Mouse (Mus musculus) lung, postnatal 0 days (tissue): ENCODE results near the gene Asic4. TPM values are rescaled to one million over a fixed set of nuclear protein-coding genes. Genes with fewer than 3 reads are reported as not detected.

Source experiments
- ATAC-seq: fragments of 200-750 bp; cut with Nextera tagmentation; 2 replicates; pipeline ENCODE4 v1.8.0; 2017; ENCODE audit warnings: moderate library complexity
- DNase-seq: peaks from one replicate; pipeline ENCODE4 v3.0.0-alpha.2; 2016; ENCODE audit warnings: low spot score
- H3K27ac ChIP-seq: fragments of 300-500 bp; sonication (generic); 2 replicates; pipeline ENCODE4 v1.5.1; 2014; ENCODE audit warnings: antibody characterized with exemption, mild to moderate bottlenecking, low read length, mixed read lengths
- H3K27me3 ChIP-seq: fragments of 300-500 bp; sonication (generic); replicated peaks from 2 replicates; pipeline ENCODE4 v1.6.1; 2014; ENCODE audit warnings: low read length, mixed read lengths; ENCODE audit not compliant: insufficient read depth
- H3K36me3 ChIP-seq: fragments of 300-500 bp; sonication (generic); 2 replicates; pipeline ENCODE4 v1.6.1; 2014; ENCODE audit warnings: low read length, mixed read lengths; ENCODE audit not compliant: insufficient read depth
- H3K4me1 ChIP-seq: fragments of 300-500 bp; sonication (generic); 2 replicates; pipeline ENCODE4 v1.6.1; 2014; ENCODE audit warnings: antibody characterized with exemption, low read depth, low read length, mixed read lengths; ENCODE audit not compliant: insufficient read depth
- H3K4me2 ChIP-seq: fragments of 300-500 bp; sonication (generic); replicated peaks from 2 replicates; pipeline ENCODE4 v1.6.1; 2014; ENCODE audit warnings: low read depth, mild to moderate bottlenecking, low read length, moderate library complexity, mixed read lengths
- H3K4me3 ChIP-seq: fragments of 300-500 bp; sonication (generic); 2 replicates; pipeline ENCODE4 v1.5.1; 2014; ENCODE audit warnings: low read depth, low read length
- H3K9ac ChIP-seq: fragments of 300-500 bp; sonication (generic); replicated peaks from 2 replicates; pipeline ENCODE4 v1.6.1; 2014; ENCODE audit warnings: low read depth, mild to moderate bottlenecking
- H3K9me3 ChIP-seq: fragments of 300-500 bp; sonication (generic); 2 replicates; pipeline ENCODE4 v1.6.1; 2016; ENCODE audit warnings: low read length, mixed read lengths
- CTCF ChIP-seq: IDR thresholded peaks from 2 replicates; pipeline ENCODE4 v1.5.1; 2016; ENCODE audit warnings: antibody characterized with exemption, mild to moderate bottlenecking
- EP300 ChIP-seq: IDR thresholded peaks from 2 replicates; pipeline ENCODE4 v1.6.1; 2016; ENCODE audit warnings: antibody characterized with exemption, mild to moderate bottlenecking, control low read depth
- WGBS: fragments of 180-500 bp; shearing (Covaris S2); extraction: QIAGEN DNeasy Blood & Tissue Kit; methylation state at CpG from one replicate; pipeline ENCODE4 v1.1.7; 2014; 5-methylcytosine and 5-hydroxymethylcytosine counted together
- polyA plus RNA-seq: library from polyadenylated mRNA; unstranded; fragments of >200 nt; fragmentation: Nextera tagmentation; extraction: Ambion mirVana; gene quantifications from 2 replicates; pipeline ENCODE4 v1.2.1, GENCODE M21; 2015

Gene Asic4
- not detected in 2 replicates for polyA plus RNA-seq

DNA sequence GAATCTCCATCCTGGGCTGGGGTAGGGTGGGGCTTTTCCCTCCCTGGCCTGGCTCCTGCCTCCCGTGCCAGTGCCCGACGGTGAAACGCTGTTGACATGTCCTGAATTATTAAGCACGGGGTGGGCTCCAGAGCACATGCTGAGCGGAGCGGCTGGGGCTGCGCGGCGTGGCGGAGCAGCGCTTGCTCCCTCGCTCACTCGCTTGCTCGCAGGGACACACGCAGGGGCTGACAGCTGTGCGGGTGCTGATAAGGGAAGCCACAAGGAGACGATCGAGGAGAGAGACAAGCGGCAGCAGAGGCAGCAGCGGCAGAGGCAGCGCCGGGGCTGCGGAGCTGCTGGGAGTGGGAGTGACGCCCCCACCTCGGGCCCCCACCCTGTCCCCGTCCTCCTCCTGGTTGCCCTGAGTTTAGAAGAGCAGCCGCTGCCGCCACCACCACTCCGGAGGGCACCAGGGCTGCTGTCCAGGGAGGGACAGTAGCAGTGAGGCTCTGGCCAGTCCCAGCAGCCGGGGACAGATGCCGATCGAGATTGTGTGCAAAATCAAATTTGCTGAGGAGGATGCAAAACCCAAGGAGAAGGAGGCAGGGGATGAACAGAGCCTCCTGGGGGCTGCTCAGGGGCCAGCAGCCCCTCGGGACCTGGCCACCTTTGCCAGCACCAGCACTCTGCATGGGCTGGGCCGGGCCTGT is at the start of gene Asic4:
Gene Asic4, plus strand, starts transcription at position 123 of the 692 bp plus-strand sequence.
- Histone ChIP-seq H3K4me3 (0 out of 2 replicates have a peak within 1 kb of the TSS, but pooled peaks have one; percentile 3), H3K27me3 (peaks cover 57% of the 10 kb centered on the region), H3K27ac (no peak within 1 kb of the TSS), H3K9me3 (no peaks in the 10 kb centered on the region), H3K9ac (no peak within 1 kb of the TSS), H3K36me3 (no peaks in the 10 kb centered on the region), H3K4me2 (peak within 1 kb of the TSS; percentile 43), H3K4me1 (peaks cover 9% of the 10 kb centered on the region; the same call in 1 of the 2 replicates)
- 2% methylated on average over 34 of the region's 35 CpGs for WGBS
- no peak for ATAC-seq
- TF ChIP-seq CTCF (no peak), EP300 (no peak)
- DNase-seq, result no peak

DNA sequence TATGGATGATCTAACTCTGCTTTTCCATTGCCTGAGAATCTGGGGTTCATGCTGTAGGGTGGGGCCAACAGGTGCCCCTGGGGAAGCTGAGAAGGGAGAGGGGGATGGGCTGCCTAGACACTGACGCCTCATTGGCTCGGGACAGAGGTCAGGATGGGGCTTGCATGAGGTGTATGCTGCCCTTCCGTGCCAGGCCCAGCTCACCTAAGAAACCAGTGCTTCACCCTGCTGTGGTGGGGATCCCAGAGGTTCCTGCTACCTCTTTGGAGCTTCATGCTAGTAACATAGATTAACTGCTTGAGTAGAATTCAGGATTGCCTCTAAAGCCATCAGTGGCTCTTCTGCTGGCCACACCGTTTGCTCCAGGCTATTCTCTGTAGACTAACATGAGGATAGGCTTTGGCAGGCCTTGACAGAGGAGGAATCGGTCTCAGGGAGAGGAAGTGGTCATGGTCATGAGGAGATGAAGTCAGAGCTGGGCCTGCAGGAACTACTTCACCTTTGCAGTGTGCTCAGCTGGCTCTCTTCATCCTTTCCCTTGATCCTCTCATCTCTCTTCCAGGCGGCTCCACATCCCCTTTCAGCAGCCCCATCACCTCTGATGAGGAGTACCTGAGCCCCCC is 49.6 kb upstream of the Asic4 start:
- no peak for ATAC-seq
- Histone ChIP-seq H3K4me1 (peaks cover 9% of the 10 kb centered on the region), H3K9ac (no peak overlapping the region), H3K9me3 (no peaks in the 10 kb centered on the region), H3K27ac (no peak overlapping the region; the same call in 1 of the 2 replicates), H3K36me3 (peaks cover 2% of the 10 kb centered on the region; the same call in 1 of the 2 replicates), H3K4me2 (peak overlapping the region; percentile 44), H3K27me3 (no peaks in the 10 kb centered on the region), H3K4me3 (no peak overlapping the region)
- WGBS, result 29% methylated on average over 6 of the region's 6 CpGs
- TF ChIP-seq CTCF, result no peak
- no peak for TF ChIP-seq EP300
- no peak for DNase-seq

DNA sequence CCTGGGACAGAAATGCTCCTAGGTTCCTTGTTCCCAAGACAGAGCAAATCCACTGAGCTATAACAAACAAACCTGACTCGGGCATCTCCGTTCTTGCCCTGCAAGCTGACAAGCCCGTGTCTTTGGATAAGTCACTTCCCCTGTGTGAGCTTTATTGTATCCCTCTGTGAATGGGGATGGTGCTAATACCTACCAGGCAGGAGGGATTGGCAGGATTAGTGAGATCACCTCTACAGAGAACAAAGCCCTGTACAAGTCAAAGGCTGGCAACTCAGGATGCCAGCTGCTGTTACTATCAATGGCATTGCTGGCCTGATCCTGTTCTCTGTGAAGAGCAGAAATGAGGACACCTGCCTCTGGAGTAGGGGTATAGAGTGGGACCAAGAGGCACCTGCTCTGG is 44.7 kb upstream of the Asic4 start:
- peaks cover 2% of the 10 kb centered on the region; the same call in 1 of the 2 replicates for H3K36me3 ChIP-seq
- H3K4me2 ChIP-seq, result no peak overlapping the region
- ATAC-seq (no peak), DNase-seq (no peak)
- no peaks in the 10 kb centered on the region for H3K9me3 ChIP-seq
- no peaks in the 10 kb centered on the region for H3K27me3 ChIP-seq
- TF ChIP-seq CTCF (no peak), EP300 (no peak)
- 82% methylated on average over 3 of the region's 3 CpGs for WGBS
- no peak overlapping the region for H3K4me3 ChIP-seq
- no peaks in the 10 kb centered on the region for H3K4me1 ChIP-seq
- no peak overlapping the region for H3K9ac ChIP-seq
- H3K27ac ChIP-seq, result no peak overlapping the region

DNA sequence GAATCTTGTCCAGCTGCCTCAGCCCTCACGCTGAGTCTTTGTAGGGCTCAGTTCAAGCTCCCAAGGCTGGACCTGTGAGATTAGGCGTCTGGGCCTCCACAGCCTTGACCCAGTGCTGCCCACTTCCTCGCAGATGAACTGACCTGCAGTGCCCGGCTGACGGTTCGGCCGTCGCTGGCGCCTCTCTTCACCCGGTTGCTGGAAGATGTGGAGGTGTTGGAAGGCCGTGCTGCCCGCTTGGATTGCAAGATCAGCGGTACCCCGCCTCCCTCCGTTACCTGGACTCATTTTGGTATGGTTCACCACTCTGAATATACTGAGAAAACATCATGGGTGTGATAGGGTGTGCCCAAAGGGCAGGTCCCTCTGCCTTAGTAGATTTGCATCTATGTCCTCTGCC is 44.1 kb upstream of the Asic4 start:
- Histone ChIP-seq H3K4me3 (no peak overlapping the region), H3K9ac (no peak overlapping the region), H3K27me3 (no peaks in the 10 kb centered on the region), H3K9me3 (no peaks in the 10 kb centered on the region), H3K36me3 (peaks cover 2% of the 10 kb centered on the region; the same call in 1 of the 2 replicates), H3K4me2 (no peak overlapping the region), H3K27ac (no peak overlapping the region), H3K4me1 (no peaks in the 10 kb centered on the region)
- DNase-seq (no peak), ATAC-seq (no peak)
- no peak for TF ChIP-seq CTCF
- no peak for TF ChIP-seq EP300
- WGBS, result 90% methylated on average over 15 of the region's 15 CpGs

DNA sequence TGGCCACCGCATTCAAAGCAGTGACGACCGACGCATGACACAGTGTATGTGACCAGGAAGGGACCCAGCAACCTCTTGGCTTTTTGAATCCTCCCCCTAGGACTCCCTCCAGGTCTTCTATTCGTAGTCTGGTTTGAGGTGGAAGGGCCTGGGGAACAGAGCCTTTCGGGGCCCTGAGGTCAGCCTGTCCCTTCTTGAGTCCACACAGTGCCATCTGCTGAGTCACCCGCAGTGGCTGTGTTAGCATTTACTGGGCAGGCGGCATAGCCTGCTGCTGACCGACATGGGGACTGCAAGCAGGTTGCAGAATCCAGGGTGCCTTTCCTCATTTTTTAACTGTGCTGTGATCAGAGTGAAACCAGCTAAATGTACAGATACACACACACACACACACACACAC is 43.2 kb upstream of the Asic4 start:
- Histone ChIP-seq H3K9ac (no peak overlapping the region), H3K4me2 (no peak overlapping the region), H3K27ac (no peak overlapping the region), H3K4me1 (no peaks in the 10 kb centered on the region), H3K36me3 (peaks cover 2% of the 10 kb centered on the region; the same call in 1 of the 2 replicates), H3K9me3 (no peaks in the 10 kb centered on the region), H3K4me3 (no peak overlapping the region), H3K27me3 (no peaks in the 10 kb centered on the region)
- 92% methylated on average over 9 of the region's 9 CpGs for WGBS
- no peak for TF ChIP-seq EP300
- TF ChIP-seq CTCF, result no peak
- ATAC-seq (no peak), DNase-seq (no peak)

DNA sequence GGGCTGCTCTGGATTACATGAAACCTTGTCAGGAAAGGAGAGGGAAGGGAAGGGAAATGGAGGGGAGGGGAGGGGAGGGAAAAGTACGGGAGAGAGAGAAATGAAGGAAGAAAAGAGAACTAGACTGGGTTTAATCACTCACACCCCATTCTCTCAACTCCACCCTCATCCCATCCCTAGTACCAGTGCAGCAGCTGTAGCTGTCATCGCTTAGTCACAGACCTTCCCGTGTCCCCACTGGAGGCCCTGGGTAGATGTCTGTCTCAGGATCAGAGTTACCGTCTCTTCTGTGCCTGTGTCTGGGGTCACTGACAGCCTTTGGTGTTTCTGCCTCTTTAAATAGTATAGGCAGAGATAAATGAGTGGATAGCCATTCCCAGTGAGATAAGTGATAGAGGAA is 42.0 kb upstream of the Asic4 start:
- H3K4me1 ChIP-seq, result no peaks in the 10 kb centered on the region
- peak; percentile 44; the same call in 1 of the 2 replicates for ATAC-seq
- no peak overlapping the region for H3K9ac ChIP-seq
- H3K9me3 ChIP-seq, result no peaks in the 10 kb centered on the region
- H3K27me3 ChIP-seq, result no peaks in the 10 kb centered on the region
- no peak overlapping the region for H3K4me2 ChIP-seq
- H3K36me3 ChIP-seq, result no peaks in the 10 kb centered on the region; the same call in 1 of the 2 replicates
- H3K4me3 ChIP-seq, result no peak overlapping the region
- no peak for DNase-seq
- TF ChIP-seq EP300, result no peak
- TF ChIP-seq CTCF, result no peak
- no peak overlapping the region for H3K27ac ChIP-seq
- WGBS, result 60% methylated on average over 3 of the region's 4 CpGs
